Mouse (Mus musculus) spleen, adult 2 months (tissue): ENCODE data around the gene Tenm4.

ENCODE experiments used
- CTCF ChIP-seq: fragments of 200-500 bp; IDR thresholded peaks from 2 replicates; pipeline ENCODE4 v1.5.1; 2011; ENCODE audit warnings: mild to moderate bottlenecking, inconsistent platforms; ENCODE audit not compliant: insufficient read depth, insufficient read length, insufficient replicate concordance; ENCODE audit errors: extremely low read depth
- POLR2A ChIP-seq: fragments of 200-500 bp; IDR thresholded peaks from 2 replicates; pipeline ENCODE4 v1.6.1; 2011; ENCODE audit warnings: low read depth, low read length, inconsistent platforms

- TF ChIP-seq POLR2A (no peak), CTCF (no peak)
Measured at GRCm38 (mm10) chr7:96582752-96583151, 411.7 kb downstream of the Tenm4 start.
